Mouse (Mus musculus) urinary bladder, postnatal 4 days (tissue): ENCODE results near the gene Psme1.
A peak's percentile ranks its signal among the peaks of the same experiment; 100 is the strongest.

ENCODE experiments used
- DNase-seq, 2 experiments: peaks; one replicate each; pipeline ENCODE4 v3.0.0; 2021 to 2022; ENCODE audit warnings: low spot score in 2 of 2

Psme1 gene

GRCm38 (mm10) chr14:55598521-55599390 lies 20.8 kb downstream of the Psme1 start:
- DNase-seq = no peak

- no peak for DNase-seq
Measured at GRCm38 (mm10) chr14:55603271-55603632, 25.3 kb downstream of the Psme1 start, which contains the start of gene Irf9. Irf9 (plus strand) TSS chr14:55603571.

GRCm38 (mm10) chr14:55603633-55604576 lies 26.0 kb downstream of the Psme1 start:
- peak; percentile 85 to 91 for DNase-seq

GRCm38 (mm10) chr14:55604823-55605222 lies 26.9 kb downstream of the Psme1 start:
- DNase-seq = no peak

- no peak for DNase-seq
Measured at GRCm38 (mm10) chr14:55605743-55606459, 28.0 kb downstream of the Psme1 start.

- no peak for DNase-seq
Measured at GRCm38 (mm10) chr14:55608339-55608738, 30.4 kb downstream of the Psme1 start.

GRCm38 (mm10) chr14:55613346-55613745 lies 35.4 kb downstream of the Psme1 start:
- DNase-seq = no peak

GRCm38 (mm10) chr14:55614565-55615178 lies 36.7 kb downstream of the Psme1 start:
- no peak for DNase-seq

- DNase-seq = no peak
Measured at GRCm38 (mm10) chr14:55615876-55616275, 38.0 kb downstream of the Psme1 start.

- DNase-seq = no peak
Measured at GRCm38 (mm10) chr14:55616844-55617243, 38.9 kb downstream of the Psme1 start.

- no peak for DNase-seq
Measured at GRCm38 (mm10) chr14:55617822-55618221, 39.9 kb downstream of the Psme1 start, which contains the start of gene Rec8. Rec8 (plus strand) TSS chr14:55618037.

- DNase-seq = no peak
Measured at GRCm38 (mm10) chr14:55618486-55619195, 40.7 kb downstream of the Psme1 start.

GRCm38 (mm10) chr14:55628077-55628827 lies 50.3 kb downstream of the Psme1 start:
- DNase-seq = no peak

- peak in 1 of 2 experiments; percentile 71 for DNase-seq
Measured at GRCm38 (mm10) chr14:55629312-55629711, 51.4 kb downstream of the Psme1 start.
